Mouse (Mus musculus) cerebral cortex, adult 2 months (tissue): Measurements from ENCODE around the gene Lsm10.

ENCODE experiments used
- WGBS: fragments of 180-500 bp; shearing (Covaris S2); methylation state at CpG from one replicate; pipeline ENCODE4 v1.1.7; 2018; 5-methylcytosine and 5-hydroxymethylcytosine counted together

The Lsm10 gene

DNA sequence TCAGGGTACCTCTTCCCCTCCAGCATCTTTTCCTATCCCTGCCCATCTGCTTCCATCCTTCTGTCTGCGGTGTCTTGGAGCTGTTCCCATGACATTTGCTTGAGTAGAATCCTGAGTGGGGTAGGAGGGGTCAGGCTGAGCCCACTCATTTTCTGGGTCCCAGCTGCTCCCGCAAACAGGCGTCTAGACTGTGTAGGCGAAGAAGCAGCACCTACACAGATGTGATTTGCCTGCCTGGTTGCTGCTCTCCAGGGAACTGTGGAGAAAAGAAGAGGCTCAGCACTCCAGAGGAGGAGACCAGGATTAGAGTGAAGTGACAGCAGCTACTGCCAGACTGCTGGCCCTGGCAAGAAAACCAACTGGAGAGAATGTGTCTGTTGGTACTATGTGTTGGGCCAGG lies 22.2 kb downstream of the Lsm10 start:
- WGBS, result 31% methylated on average over 4 of the region's 4 CpGs

DNA sequence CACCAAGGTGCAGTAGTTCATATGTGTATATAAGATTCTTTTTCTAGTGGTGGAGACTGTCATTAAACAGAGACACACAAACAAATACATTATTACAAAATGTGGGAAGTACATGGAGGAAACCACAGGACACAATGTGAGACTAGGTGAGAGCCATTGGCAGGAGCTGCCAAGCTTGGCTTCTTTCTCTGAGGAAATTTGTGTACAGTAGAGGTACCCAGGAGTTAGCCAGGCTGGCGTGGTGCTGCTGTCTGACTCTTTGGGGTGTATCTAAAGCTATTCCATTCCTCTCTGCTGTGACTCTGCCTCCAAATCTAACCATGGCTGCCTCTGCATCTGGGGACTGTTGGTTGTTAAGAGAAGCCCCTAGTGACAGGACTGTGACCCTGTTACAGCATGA lies 22.6 kb downstream of the Lsm10 start:
- 75% methylated on average over 1 of the region's 1 CpGs for WGBS

DNA sequence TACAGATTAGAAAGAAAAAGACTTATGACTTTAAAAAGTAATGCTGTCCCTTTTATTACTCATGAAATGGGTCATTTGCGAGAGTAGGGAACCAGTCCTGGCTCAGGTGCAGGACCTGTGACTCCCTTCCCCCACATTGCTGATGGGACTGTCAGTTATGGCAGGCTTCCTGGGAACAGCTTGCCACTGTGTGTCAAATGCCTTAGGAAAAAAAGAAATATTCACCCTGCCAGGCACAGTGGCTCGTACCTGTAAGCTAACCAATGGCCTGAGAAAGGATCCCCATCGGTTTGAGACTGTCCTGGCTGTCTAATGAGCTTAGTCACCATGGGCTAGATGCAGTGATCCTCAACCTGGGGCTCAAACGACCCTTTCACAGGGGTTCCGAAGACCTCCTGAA lies 23.6 kb downstream of the Lsm10 start:
- 88% methylated on average over 5 of the region's 5 CpGs for WGBS

DNA sequence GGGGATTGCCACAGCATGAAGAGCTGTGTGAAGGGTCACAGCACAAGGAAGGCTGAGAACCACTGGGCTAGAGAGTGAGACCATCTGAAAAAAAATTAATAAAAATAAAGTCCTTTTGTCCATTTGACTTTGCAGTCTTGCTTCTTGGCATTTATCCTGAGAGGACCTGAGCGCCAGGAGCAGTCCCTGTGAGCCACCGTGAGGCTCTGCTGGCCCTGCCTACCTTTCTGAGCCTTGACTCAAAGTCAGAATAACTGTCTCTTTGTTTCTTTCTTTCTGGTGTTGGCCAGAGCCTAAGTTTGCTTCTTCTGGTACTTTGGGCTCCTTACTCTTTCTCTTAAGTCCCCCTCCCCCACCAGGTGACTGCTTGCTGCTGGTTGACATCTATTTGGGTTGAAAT lies 24.1 kb downstream of the Lsm10 start:
- 93% methylated on average over 2 of the region's 2 CpGs for WGBS

DNA sequence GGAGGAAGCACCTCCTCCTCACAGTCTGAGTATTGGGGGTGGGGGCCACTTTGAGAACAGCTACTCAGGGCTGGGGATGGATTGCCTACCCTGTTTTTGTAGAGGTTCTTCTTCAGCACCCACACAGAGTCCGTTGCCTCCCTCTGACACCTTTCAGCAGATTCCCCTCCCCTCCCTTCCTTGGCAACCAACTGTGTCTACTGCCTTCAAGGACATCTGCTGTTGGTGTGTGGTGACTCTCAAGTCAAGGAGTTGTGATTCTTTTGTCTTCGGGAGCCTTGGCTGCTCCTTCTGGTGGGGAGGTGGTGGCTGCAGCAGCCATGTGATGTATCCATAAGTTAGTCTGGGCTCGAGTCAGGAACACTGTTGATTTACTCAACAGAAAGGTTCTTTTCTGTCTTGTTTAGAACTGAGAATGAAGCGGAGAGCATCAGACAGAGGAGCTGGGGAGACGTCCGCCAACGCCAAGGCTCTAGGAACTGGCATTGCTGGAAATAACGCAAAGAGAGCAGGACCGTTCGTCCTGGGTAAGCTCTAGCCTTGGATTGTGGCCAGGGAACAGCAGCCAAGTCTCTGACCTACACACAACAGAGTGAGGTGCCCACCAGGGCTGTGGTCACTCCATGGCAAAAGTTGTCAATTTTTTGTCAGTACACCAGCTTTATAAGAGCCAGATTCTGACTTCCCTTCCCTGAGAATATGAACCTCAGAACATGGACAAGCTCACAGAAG lies 27.1 kb downstream of the Lsm10 start:
- 35% methylated on average over 10 of the region's 10 CpGs for WGBS

DNA sequence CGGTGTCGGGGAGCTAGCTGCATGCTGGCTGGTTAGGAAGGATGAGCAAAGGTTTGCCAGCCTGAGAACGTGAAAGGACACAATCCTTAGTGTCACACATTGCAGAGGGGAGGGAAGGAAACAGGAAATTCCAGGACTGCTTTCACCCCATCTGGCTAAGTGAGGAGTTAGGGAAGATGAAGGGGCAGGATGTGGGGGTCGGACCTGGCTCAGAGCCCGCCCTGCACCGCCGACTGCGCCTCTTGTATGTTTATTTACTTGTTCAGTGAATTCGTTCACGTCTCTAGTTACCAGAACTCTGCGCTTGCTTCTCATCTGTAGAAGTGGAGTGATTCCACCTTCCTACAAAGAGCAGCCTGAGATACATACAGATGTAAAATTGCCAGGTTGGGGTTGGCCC lies 34.1 kb downstream of the Lsm10 start:
- 66% methylated on average over 11 of the region's 11 CpGs for WGBS

DNA sequence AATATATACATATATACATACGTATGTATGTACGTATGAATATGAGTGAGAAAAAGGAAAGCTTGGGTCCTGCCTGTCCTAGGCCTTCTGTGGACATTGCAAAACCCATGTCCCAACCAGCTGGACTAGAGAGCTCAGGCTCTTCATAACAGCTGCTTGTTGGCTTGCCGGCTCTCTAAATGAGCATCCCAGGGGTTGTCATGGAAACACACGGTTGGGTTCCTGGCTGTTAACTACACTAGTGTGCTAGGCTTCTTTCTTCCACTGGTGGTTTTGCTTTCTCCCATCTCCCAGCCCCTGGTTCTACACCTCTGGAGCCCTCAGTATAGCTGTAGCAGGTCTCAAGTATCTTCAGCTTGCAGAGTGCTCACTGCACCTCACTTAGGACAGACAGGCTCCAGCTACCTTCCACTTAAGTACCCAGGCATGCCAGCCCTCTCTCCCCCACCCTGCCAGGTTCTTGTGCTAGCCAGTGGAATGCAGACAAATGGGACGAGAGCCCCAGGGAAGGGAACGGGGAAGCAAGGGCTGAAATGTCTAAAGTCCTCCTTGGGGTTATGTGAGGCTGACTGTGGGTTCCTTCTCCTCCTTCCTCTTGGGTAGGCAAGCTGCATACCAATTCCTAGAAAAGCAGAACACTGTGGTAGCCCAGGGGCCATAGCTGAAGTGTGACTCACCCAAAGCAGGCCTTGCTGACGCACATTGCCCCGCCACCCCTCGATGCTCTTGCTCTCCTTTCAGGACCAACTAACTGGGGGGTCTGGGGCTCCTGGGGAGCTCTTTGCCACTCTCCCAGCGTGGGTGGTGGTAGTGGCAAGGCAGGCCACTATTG lies 35.1 kb downstream of the Lsm10 start:
- WGBS, result 44% methylated on average over 10 of the region's 10 CpGs

DNA sequence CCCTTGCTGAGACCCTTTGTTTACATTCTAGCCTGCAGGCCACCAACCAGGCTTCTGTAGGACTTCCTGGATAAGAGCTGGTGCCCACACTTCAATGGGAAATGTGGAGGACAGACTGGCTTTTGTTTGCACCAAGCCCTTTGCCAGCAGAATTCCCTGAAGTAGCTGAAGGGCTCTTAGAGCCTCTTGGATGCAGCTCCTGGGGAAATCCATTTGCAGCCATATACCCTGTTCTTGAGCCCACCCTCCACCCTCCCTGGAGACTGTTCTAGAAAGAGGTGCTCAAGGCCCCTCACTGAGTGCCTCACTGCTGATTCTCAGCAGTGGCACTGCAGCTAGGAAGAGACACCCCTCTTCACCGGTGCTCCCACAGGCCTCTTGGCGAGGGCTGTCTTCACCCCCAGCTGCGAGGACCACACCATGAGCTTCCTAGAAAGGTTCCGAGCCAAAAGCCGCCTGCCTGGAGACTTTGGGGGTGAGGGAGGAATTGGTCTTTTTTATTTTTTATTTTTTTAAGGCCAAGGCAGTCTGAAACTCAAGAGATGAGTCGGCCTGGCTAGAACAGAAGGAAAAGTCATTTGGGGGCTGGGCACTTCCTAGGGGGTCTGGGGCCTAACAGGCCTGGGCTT lies 36.3 kb downstream of the Lsm10 start:
- WGBS, result 54% methylated on average over 6 of the region's 6 CpGs

DNA sequence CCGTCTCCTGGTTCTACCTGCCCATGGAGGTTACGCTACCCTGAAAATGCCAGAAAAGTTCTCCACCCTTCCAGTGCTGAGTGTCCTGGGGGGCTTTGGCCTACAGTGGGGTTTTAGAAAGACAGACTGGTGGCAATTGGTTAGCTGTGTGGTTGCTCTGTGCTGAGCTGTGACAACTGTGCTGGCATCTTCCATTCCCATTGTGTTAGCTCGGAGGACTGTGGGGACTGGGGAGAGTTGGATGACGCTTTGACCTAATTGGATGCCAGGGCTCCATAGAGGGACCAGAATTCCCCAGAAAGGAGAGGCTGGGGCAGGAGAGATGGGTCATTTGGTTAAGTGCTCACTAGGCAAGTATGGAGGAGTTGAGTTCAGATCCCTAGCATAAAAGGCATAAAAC lies 37.8 kb downstream of the Lsm10 start:
- 81% methylated on average over 4 of the region's 4 CpGs for WGBS

DNA sequence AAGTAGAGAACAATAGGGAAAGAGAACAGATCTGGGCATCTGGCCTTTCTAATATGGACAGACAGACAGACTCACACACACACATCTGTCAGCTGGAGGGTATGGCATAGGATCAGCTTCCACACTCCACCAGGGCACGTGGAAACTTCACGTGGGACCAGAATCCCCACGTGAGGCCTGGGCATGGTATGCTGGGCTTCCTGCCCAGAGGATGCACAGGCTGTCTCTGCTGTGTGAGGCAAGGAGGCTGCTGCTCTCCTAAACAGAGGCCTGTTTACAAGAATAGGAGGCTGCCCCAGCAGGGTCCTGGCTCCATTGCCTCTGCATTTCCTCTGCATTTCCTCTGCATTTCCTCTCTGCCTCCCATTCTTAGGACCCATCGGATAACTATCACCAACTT lies 38.2 kb downstream of the Lsm10 start:
- WGBS, result 43% methylated on average over 4 of the region's 4 CpGs

DNA sequence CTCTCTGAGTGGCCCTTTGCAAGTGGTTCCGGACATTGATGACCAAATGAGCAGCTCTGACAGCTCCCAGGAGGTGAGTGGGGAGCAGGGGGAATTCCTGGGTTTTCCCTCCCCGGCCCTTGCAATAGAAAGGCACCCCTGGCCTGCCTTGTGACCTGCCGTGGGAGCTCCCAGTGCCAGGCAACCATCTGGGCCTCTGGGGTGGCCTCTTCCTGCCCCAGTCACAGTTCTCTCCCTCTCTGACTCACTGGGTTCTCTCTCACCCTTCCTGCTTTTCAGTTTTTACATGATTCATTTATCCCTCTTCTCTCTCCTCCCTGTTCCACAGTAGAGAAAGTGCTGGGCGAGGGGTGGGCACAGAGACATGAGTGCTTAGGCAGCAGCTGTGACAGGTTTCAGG lies 41.4 kb downstream of the Lsm10 start:
- WGBS, result 73% methylated on average over 4 of the region's 4 CpGs

DNA sequence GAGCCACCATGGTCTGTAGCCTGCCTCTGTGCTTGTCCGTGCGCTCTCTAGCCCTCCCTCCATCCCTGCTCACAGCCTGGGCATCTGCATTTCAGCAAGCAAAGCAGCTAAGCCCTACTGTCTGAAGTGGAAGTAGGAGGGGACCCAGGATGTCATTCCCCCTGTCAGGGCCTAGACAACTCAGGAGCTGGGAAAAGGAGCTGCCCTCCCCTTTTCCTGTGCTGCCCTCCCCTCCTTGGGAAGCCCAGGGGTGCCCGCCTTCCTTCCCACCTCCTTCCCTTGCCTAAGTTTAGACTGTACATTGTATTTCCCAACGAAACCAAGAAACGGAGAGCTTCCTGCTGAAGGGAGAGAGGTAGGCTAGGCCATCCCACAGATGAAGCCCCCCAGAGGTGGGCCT lies 44.6 kb downstream of the Lsm10 start:
- 63% methylated on average over 5 of the region's 5 CpGs for WGBS

DNA sequence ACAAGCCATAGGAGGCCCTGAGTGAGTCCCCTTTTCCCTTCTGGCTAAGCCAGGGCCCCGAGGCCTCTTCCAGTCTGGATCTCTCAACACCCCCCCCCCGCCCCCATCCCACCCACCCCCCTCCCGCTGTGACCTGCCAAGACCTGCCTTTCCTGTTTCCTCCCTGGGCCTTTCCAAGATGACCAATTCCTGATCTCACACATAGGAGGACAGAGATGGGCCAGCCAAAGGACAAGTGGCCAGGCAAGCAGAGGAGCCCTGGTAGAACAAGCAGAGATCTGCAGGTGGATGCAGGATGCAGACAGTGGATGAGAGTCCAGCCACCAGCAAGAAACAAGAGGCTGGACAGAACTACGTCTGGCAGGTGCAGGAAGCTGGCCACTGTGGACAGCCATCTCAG lies 49.0 kb downstream of the Lsm10 start:
- WGBS, result 61% methylated on average over 4 of the region's 4 CpGs

DNA sequence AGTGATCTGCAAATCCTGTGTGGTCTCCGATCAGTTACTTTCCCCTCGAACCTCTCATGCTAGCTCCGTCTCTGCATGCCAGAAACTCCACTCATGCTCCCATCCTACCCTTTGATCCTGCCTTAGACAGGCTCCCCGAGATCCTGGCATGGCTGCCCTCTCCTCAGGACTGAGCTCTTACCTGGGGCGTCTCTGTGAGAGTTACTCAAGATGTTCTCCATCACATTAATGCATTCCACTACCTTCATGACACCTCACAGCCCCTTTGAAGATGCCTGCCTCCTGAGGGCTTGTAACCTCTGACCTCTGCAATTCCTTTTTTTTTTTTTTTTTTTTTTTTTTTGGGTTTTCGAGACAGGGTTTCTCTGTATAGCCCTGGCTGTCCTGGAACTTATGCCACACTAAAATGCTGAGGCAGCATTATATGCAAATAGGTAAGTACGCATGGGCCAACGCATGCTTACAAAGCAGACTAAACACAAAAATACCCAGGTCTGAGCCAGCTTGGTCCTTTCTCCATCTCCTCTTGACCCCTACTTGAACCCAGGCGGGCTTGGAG lies 50.6 kb downstream of the Lsm10 start:
- WGBS, result 78% methylated on average over 9 of the region's 9 CpGs

DNA sequence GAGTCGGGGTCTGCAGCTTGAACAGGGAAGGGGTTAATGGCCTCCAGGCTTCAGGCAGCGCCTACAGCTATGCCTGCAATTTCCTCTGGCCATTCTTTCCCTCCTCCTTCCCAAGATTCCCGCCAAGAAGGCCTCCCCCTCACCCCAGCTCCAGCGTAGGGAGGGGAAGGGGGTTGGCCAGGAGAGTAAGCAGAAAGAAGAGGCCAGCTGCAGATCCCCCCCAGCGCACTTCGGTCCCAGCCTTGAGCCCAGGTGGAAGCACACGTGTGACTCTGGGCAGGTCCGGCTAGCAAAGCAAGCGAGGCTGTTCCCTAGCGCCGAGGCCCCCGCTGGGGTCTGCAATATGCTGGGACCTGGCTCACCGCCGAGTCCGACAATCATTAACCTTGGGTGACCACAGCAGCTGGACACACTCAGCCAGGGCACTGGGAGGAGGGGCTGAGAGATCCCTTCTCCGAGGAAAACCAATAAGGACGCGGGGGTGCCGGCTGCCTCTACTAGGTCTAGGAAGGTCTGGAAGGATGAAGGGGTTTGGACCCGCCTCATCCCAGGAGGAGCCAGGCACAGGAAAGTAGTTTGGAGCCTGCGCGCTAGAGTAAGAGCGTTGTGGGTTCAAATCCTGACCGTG lies 51.2 kb downstream of the Lsm10 start, which contains the start of gene Eva1b:
Eva1b (plus strand) TSS at position 212 of the 628 bp plus-strand sequence.
- 26% methylated on average over 24 of the region's 24 CpGs for WGBS
